Mouse (Mus musculus): ENCODE data around the gene CT030661.1.
"Not testable (repeated sequence)": the region's sequence is repeated elsewhere in the genome, so short reads cannot be mapped to it uniquely, and the experiment has no call there.

CT030661.1 gene

GRCm38 (mm10) chr17:22314730-22315226, at the start of gene CT030661.1:
Gene CT030661.1 (minus strand): TSS chr17:22314837.
- ATAC-seq (ENCODE audit: insufficient number of reproducible peaks, low FRiP score, low TSS enrichment), result peak; percentile 99

- no peak for ATAC-seq (ENCODE audit: insufficient number of reproducible peaks, low FRiP score, low TSS enrichment)
These were observed 49.3 kb upstream of the CT030661.1 start for GRCm38 (mm10) chr17:22363895-22364294.

GRCm38 (mm10) chr17:22361101-22361781, 46.6 kb upstream of the CT030661.1 start, which contains the start of the genes Zfp944 and Zfp758:
Gene Zfp944 (minus strand): TSS chr17:22361400.
Gene Zfp758 (plus strand): TSS chr17:22361453.
- peak; percentile 88 for ATAC-seq (ENCODE audit: insufficient number of reproducible peaks, low FRiP score, low TSS enrichment)

- ATAC-seq (ENCODE audit: insufficient number of reproducible peaks, low FRiP score, low TSS enrichment), result no peak
These were observed 45.9 kb upstream of the CT030661.1 start for GRCm38 (mm10) chr17:22360572-22360971.

DNA sequence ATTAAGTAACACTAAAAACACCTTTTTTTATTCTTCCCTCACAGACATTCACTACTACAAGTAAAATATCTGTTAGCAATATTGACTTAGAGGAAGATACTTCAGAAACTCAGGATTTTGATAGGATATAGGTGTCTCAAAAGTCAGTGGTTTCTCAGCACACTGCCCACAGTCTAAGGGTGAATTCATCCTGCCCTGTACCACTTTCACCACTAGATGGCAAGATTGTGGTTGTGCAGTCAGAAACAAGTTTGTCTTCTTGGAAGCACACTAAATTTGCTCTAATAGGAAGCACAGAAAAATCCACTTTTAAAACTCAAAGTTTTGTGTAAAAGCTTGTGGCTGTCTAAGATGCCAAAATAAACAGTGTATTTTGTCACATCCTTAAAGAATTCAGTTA, 38.2 kb upstream of the CT030661.1 start:
- ATAC-seq (ENCODE audit: insufficient number of reproducible peaks, low FRiP score, low TSS enrichment), result no peak

- not testable (repeated sequence) for ATAC-seq (ENCODE audit: insufficient number of reproducible peaks, low FRiP score, low TSS enrichment)
These were observed 610 bp upstream of the CT030661.1 start for GRCm38 (mm10) chr17:22315247-22315646.

- ATAC-seq (ENCODE audit: insufficient number of reproducible peaks, low FRiP score, low TSS enrichment), result not testable (repeated sequence)
These were observed 418 bp downstream of the CT030661.1 start for GRCm38 (mm10) chr17:22314219-22314618.
